Mouse (Mus musculus): ENCODE results near the gene Npdc1.

DNA sequence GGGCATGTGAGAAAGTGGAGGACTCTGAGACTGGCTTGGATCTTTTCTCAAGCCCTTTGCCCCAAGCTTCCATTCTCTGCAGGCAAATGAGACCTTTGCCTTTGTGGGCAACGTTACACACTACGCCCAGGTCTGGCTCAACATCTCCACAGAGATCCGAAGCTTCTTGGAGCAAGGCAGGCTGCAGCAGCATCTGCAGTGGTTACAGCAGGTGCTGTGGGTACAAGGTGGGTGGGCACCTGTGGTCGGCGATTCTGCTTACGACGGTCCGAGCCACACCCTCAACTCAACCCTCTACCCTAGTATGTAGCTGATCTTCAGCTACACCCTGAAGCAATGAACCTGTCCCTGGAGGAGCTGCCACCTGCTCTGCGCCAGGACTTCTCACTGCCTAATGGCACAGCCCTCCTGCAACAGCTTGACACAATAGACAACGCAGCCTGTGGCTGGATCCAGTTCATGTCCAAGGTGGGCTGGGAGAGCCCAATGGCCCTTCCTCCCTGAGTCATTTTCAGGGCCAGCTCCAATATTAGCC lies 37.2 kb downstream of the Npdc1 start:
- TF ChIP-seq CTCF (IDR thresholded peaks at IDR 0.05) (no peak), EP300 (IDR thresholded peaks at IDR 0.05) (no peak)
